Mouse (Mus musculus): ENCODE measurements around the gene Slc5a6. TPM values are rescaled to one million over a fixed set of nuclear protein-coding genes. Genes with fewer than 3 reads are reported as not detected.

Gene Slc5a6
- 12.9 and 13.7 TPM in 2 replicates for polyA plus RNA-seq (2015; fragmentation: Nextera tagmentation; extraction: Ambion mirVana)

DNA sequence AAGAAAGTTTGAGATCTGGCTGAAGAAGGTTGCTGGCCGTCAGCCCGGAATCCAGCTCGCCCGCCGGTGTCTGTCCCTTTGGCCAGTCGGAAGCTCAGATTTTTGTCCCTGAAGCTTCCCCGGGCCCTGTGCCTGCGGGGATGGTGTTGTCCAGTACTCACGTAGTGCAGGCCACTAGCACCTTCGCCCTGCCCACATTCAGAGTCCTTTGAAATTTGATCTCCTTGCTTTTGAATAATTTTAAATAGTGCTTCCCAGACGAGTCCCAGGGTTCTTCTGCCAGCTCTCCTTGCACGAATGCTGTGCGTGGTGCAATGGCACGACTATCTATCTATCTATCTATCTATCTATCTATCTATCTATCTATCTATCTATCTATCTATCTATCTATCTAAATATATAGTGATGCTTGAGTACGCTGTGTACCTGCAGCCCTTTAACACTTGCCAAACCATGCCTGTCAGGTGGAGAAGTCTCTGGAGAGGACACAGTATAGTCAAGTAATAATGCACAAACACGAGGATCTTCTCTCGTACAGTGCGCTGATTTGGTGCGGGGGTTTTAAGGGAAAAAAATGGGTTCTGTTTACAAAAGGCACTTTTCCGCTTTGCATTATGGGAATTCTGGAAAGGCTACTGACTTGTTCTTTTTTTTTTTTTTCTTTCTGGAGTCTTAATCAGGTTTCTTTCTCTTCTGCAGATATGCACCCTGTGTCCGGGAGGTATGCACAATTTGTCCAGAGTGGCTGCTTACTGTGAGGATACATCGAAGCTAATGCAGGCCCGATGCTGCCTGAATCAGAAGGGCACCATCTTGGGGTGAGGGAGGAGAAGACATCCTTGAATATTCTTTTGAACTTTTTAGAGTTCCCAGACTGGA, at the start of gene Slc5a6:
TSS of gene Slc5a6 (minus strand) at position 162 of the 879 bp plus-strand sequence.
- peaks cover 22% of the 10 kb centered on the region for H3K4me1 ChIP-seq (replicated peaks)
- H3K27me3 ChIP-seq: no peaks in the 10 kb centered on the region
- peak within 1 kb of the TSS; percentile 90 for H3K9ac ChIP-seq
- peak within 1 kb of the TSS; percentile 93 for H3K27ac ChIP-seq (replicated peaks)
- H3K4me3 ChIP-seq: peak within 1 kb of the TSS; percentile 73
- WGBS: under 1% methylated on average over 23 of the region's 23 CpGs
- peak within 1 kb of the TSS; percentile 80 for H3K4me2 ChIP-seq
- peak; percentile 55 for ATAC-seq (ENCODE audit: low read depth)
- no peaks in the 10 kb centered on the region for H3K9me3 ChIP-seq
- H3K36me3 ChIP-seq: peaks cover 19% of the 10 kb centered on the region

GRCm38 (mm10) chr5:31095711-31096480, 47.2 kb upstream of the Slc5a6 start:
- Histone ChIP-seq H3K4me3 (0 out of 2 replicates have a peak overlapping the region, but pooled peaks have one; percentile 61), H3K9ac (no peak overlapping the region), H3K27me3 (peaks cover 87% of the 10 kb centered on the region), H3K9me3 (no peaks in the 10 kb centered on the region), H3K4me2 (peak overlapping the region; percentile 58), H3K36me3 (no peaks in the 10 kb centered on the region), H3K27ac (replicated peaks) (no peak overlapping the region), H3K4me1 (replicated peaks) (peaks cover 49% of the 10 kb centered on the region)
- WGBS: 21% methylated on average over 11 of the region's 11 CpGs
- no peak for ATAC-seq (ENCODE audit: low read depth)

- peak overlapping the region; percentile 58 for H3K4me2 ChIP-seq
- no peak overlapping the region for H3K27ac ChIP-seq (replicated peaks)
- peak overlapping the region; percentile 26; the same call in 1 of the 2 replicates for H3K9ac ChIP-seq
- no peaks in the 10 kb centered on the region for H3K9me3 ChIP-seq
- no peaks in the 10 kb centered on the region for H3K36me3 ChIP-seq
- H3K4me3 ChIP-seq: peak overlapping the region; percentile 61
- ATAC-seq (ENCODE audit: low read depth): no peak
- H3K4me1 ChIP-seq (replicated peaks): peaks cover 57% of the 10 kb centered on the region
- under 1% methylated on average over 59 of the region's 59 CpGs for WGBS
- H3K27me3 ChIP-seq: peaks cover 91% of the 10 kb centered on the region
Measured at GRCm38 (mm10) chr5:31094799-31095691, 46.3 kb upstream of the Slc5a6 start.

- ATAC-seq (ENCODE audit: low read depth): no peak
- 2% methylated on average over 29 of the region's 29 CpGs for WGBS
- Histone ChIP-seq H3K9ac (no peak overlapping the region), H3K9me3 (no peaks in the 10 kb centered on the region), H3K4me3 (peak overlapping the region; percentile 61), H3K36me3 (no peaks in the 10 kb centered on the region), H3K27ac (replicated peaks) (no peak overlapping the region), H3K4me1 (replicated peaks) (peaks cover 59% of the 10 kb centered on the region), H3K4me2 (peak overlapping the region; percentile 58), H3K27me3 (peaks cover 95% of the 10 kb centered on the region)
Measured at GRCm38 (mm10) chr5:31094100-31094798, 45.5 kb upstream of the Slc5a6 start.

GRCm38 (mm10) chr5:31093151-31094041, 44.7 kb upstream of the Slc5a6 start:
- peak overlapping the region; percentile 58 for H3K4me2 ChIP-seq
- H3K9ac ChIP-seq: peak overlapping the region; percentile 85
- ATAC-seq (ENCODE audit: low read depth): peak; percentile 61
- peaks cover 59% of the 10 kb centered on the region for H3K4me1 ChIP-seq (replicated peaks)
- H3K9me3 ChIP-seq: no peaks in the 10 kb centered on the region
- no peaks in the 10 kb centered on the region for H3K36me3 ChIP-seq
- under 1% methylated on average over 51 of the region's 54 CpGs for WGBS
- H3K27me3 ChIP-seq: peaks cover 100% of the 10 kb centered on the region
- peak overlapping the region; percentile 52 for H3K27ac ChIP-seq (replicated peaks)
- peak overlapping the region; percentile 61 for H3K4me3 ChIP-seq

GRCm38 (mm10) chr5:31092231-31092975, 43.7 kb upstream of the Slc5a6 start:
- Histone ChIP-seq H3K9me3 (no peaks in the 10 kb centered on the region), H3K4me1 (replicated peaks) (peaks cover 59% of the 10 kb centered on the region), H3K9ac (peak overlapping the region; percentile 85), H3K27me3 (peaks cover 97% of the 10 kb centered on the region), H3K4me3 (peak overlapping the region; percentile 61), H3K36me3 (no peaks in the 10 kb centered on the region), H3K27ac (replicated peaks) (peak overlapping the region; percentile 52; the same call in 1 of the 2 replicates), H3K4me2 (peak overlapping the region; percentile 58)
- ATAC-seq (ENCODE audit: low read depth): peak; percentile 8; the same call in 1 of the 2 replicates
- under 1% methylated on average over 44 of the region's 53 CpGs for WGBS

DNA sequence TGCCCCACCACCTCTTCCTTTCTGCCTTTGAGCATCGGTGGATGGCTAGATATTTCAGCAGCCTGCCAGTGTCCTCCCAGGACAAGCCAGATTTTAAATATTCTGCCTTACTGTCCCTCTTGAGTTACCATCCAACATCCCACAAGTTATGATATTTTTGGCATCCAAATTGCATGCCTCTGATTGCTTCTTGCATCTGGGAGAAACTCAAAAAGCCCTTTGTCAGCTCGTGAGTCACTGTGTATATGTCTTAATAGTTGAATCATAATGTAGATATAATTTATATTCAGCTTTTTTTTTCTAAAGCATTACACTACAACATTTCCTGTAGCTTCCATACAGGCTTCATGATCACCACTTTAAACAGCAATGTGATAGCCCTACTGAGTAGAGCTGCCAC, 38.4 kb upstream of the Slc5a6 start:
- 68% methylated on average over 2 of the region's 2 CpGs for WGBS

GRCm38 (mm10) chr5:31086606-31087005, 37.9 kb upstream of the Slc5a6 start:
- Histone ChIP-seq H3K27ac (replicated peaks) (no peak overlapping the region), H3K9ac (no peak overlapping the region), H3K4me1 (replicated peaks) (peaks cover 53% of the 10 kb centered on the region), H3K36me3 (no peaks in the 10 kb centered on the region), H3K9me3 (no peaks in the 10 kb centered on the region), H3K4me3 (no peak overlapping the region), H3K27me3 (peaks cover 39% of the 10 kb centered on the region), H3K4me2 (no peak overlapping the region)
- WGBS: 32% methylated on average over 7 of the region's 7 CpGs
- ATAC-seq (ENCODE audit: low read depth): no peak

More for the DNA sequence above, 38.4 kb upstream of the Slc5a6 start:
- Histone ChIP-seq H3K27me3 (peaks cover 44% of the 10 kb centered on the region), H3K4me2 (no peak overlapping the region), H3K36me3 (no peaks in the 10 kb centered on the region), H3K4me1 (replicated peaks) (peaks cover 55% of the 10 kb centered on the region), H3K4me3 (no peak overlapping the region), H3K9me3 (no peaks in the 10 kb centered on the region), H3K27ac (replicated peaks) (no peak overlapping the region), H3K9ac (no peak overlapping the region)
- no peak for ATAC-seq (ENCODE audit: low read depth)

DNA sequence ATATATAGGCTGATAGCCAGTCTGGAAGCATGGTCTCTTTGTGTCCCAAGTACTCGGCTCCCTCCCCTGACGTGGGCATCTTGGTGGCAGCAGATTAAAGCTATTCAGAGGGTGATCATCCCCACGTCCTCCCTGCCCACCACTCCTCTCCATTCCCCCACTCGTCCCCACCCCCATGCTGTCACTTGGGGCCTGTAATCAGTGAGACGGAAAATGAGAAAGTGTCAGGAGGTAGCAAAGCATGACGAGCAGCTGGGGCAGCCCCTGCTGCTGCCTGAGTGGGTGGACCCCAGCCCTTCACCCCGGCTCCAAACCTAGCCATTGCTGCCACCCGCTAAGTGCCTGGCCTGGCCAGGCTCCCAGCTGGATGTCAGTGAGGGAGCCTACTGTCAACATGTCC, 35.2 kb upstream of the Slc5a6 start:
- H3K36me3 ChIP-seq: peaks cover 3% of the 10 kb centered on the region
- 5% methylated on average over 8 of the region's 8 CpGs for WGBS
- no peak overlapping the region for H3K4me2 ChIP-seq
- peak overlapping the region; percentile 80 for H3K27ac ChIP-seq (replicated peaks)
- 0 out of 2 replicates have a peak overlapping the region, but pooled peaks have one; percentile 8 for H3K9ac ChIP-seq
- no peaks in the 10 kb centered on the region for H3K9me3 ChIP-seq
- no peak overlapping the region for H3K4me3 ChIP-seq
- H3K27me3 ChIP-seq: peaks cover 13% of the 10 kb centered on the region
- ATAC-seq (ENCODE audit: low read depth): peak; percentile 42
- H3K4me1 ChIP-seq (replicated peaks): peaks cover 36% of the 10 kb centered on the region

Data from neural tube, embryonic 13.5 days (tissue).